In the genomic region with DNA sequence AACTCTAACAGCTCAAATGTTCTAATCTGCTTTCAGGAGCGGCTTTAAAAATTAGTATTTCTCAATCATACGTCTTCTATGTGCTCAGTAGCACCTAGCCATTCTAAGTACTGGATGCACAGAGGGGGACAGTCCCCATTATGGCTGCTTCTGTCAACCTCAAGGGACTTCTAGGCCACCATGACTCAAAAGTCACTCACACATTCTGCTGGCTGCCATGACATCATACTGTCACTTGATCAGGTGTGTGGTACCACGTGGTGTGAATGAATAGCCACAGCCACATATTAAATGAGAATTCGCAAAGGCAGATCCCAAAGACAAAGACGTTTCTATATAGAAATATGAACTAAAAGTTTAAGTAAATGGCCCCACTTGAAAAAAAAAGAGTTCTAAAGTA, we compare ENCODE assay signal across 20 mouse cellular contexts.
DNase-seq lines count a peak whose midpoint lies in the region; ATAC-seq and TF ChIP-seq lines count a peak whose summit lies in the region.
"Had no signal": no experiment of that assay in that cellular context is flagged by ENCODE, and none has a peak within 500 bp of the region (broad histone marks: within the 10 kb centered on the region; RNA-seq: fewer than 3 reads in every experiment).

No protein-coding gene starts in this region.

- H3K36me3 ChIP-seq in lung, embryonic 15.5 days, result no peaks in the 10 kb centered on the region
- no peaks in the 10 kb centered on the region for H3K36me3 ChIP-seq in intestine, postnatal 0 days (ENCODE audit: control insufficient read depth, insufficient read depth)
- H3K36me3 ChIP-seq in splenic B cell, adult 2 months (ENCODE audit: control insufficient read depth, insufficient read depth, low read length, poor library complexity, severe bottlenecking), result no peaks in the 10 kb centered on the region
- H3K36me3 ChIP-seq: limb, embryonic 15.5 days; midbrain, embryonic 15.5 days had no signal

- no peaks in the 10 kb centered on the region for H3K9me3 ChIP-seq in lung, embryonic 15.5 days
- no peaks in the 10 kb centered on the region for H3K9me3 ChIP-seq in intestine, postnatal 0 days (ENCODE audit: control insufficient read depth)
- H3K9me3 ChIP-seq: limb, embryonic 15.5 days; megakaryocyte, embryonic 14.5 days; midbrain, embryonic 15.5 days had no signal

- no peaks in the 10 kb centered on the region for H3K27me3 ChIP-seq in lung, embryonic 15.5 days
- H3K27me3 ChIP-seq in intestine, postnatal 0 days (replicated peaks; ENCODE audit: control insufficient read depth, insufficient read depth, low read length), result no peaks in the 10 kb centered on the region
- H3K27me3 ChIP-seq in splenic B cell, adult 2 months (ENCODE audit: control insufficient read depth, insufficient read depth, low read length, poor library complexity, severe bottlenecking), result no peaks in the 10 kb centered on the region
- H3K27me3 ChIP-seq: limb, embryonic 15.5 days; megakaryocyte, embryonic 14.5 days; midbrain, embryonic 15.5 days; Patski had no signal

- H3K4me1 ChIP-seq in lung, embryonic 15.5 days, result peaks cover 15% of the 10 kb centered on the region
- peaks cover 15% of the 10 kb centered on the region for H3K4me1 ChIP-seq in intestine, postnatal 0 days (replicated peaks; ENCODE audit: control insufficient read depth, insufficient read depth, low read length)
- H3K4me1 ChIP-seq: midbrain, embryonic 15.5 days had no signal

- WGBS in lung, embryonic 15.5 days, result 74% methylated on average over 5 of the region's 5 CpGs
- WGBS in intestine, postnatal 0 days, result 56% methylated on average over 5 of the region's 5 CpGs

- no peak overlapping the region for H3K9ac ChIP-seq in lung, embryonic 15.5 days
- H3K9ac ChIP-seq in intestine, postnatal 0 days (ENCODE audit: low read depth, low read length), result no peak overlapping the region
- H3K9ac ChIP-seq: limb, embryonic 15.5 days; midbrain, embryonic 15.5 days had no signal

- no peak for DNase-seq in lung, postnatal 14 days
- peak; percentile 85 for DNase-seq in splenic B cell, adult 2 months (ENCODE audit: low read depth, low spot score)
- DNase-seq in cerebellum, adult 9-10 months, result no peak
- DNase-seq in right cerebral cortex, postnatal 4 days, result no peak
- DNase-seq: adrenal gland, postnatal 14 days; cerebellum, adult 11 months; cerebellum, postnatal 25 days; embryo, embryonic 11 days; gastrocnemius, postnatal 25 days; kidney, postnatal 36 days; right cerebral cortex, adult 18-20 months had no signal

- ATAC-seq in lung, embryonic 15.5 days (ENCODE audit: borderline replicate concordance, extremely low read depth, low FRiP score, low TSS enrichment), result no peak
- peak; percentile 80 for ATAC-seq in CD4-positive, CD25-positive, alpha-beta regulatory T cell, adult 4 months
- no peak for ATAC-seq in intestine, postnatal 0 days
- ATAC-seq: forebrain, embryonic 16.5 days; hindbrain, postnatal 0 days; midbrain, embryonic 15.5 days had no signal

- H3K4me2 ChIP-seq in lung, embryonic 15.5 days, result no peak overlapping the region
- H3K4me2 ChIP-seq in intestine, postnatal 0 days (replicated peaks; ENCODE audit: low read depth), result peak overlapping the region; percentile 63; the same call in 1 of the 2 replicates
- H3K4me2 ChIP-seq: limb, embryonic 15.5 days; midbrain, embryonic 15.5 days had no signal

- no peak overlapping the region for H3K4me3 ChIP-seq in lung, embryonic 15.5 days
- H3K4me3 ChIP-seq in intestine, postnatal 0 days (ENCODE audit: low read depth, low read length), result no peak overlapping the region
- H3K4me3 ChIP-seq: limb, embryonic 15.5 days; megakaryocyte, embryonic 14.5 days; midbrain, embryonic 15.5 days had no signal

- H3K27ac ChIP-seq in lung, embryonic 15.5 days, result peak overlapping the region; percentile 56
- peak overlapping the region; percentile 68 for H3K27ac ChIP-seq in intestine, postnatal 0 days (ENCODE audit: low read depth, low read length)
- H3K27ac ChIP-seq: hindbrain, postnatal 0 days; midbrain, embryonic 15.5 days had no signal

- TF ChIP-seq CTCF in intestine, postnatal 0 days (IDR thresholded peaks at IDR 0.05; ENCODE audit: low read depth), result no peak
